Mouse (Mus musculus) CH12.LX (cell line): ENCODE data around the gene Ccno. TPM values are rescaled to one million over a fixed set of nuclear protein-coding genes. Genes with fewer than 3 reads are reported as not detected.

Source experiments
- DNase-seq: peaks from one replicate; pipeline ENCODE4 v3.0.0-alpha.2; 2013; ENCODE audit errors: extremely low read depth
- H3K27ac ChIP-seq: 2 replicates; pipeline ENCODE4 v1.5.1; 2012; ENCODE audit warnings: low read depth, mild to moderate bottlenecking, control low read depth, moderate library complexity; ENCODE audit not compliant: insufficient read depth
- H3K27me3 ChIP-seq: replicated peaks from 2 replicates; pipeline ENCODE3; 2012; ENCODE audit warnings: inconsistent platforms
- H3K36me3 ChIP-seq, 2 experiments: replicated peaks in 1 of 2; 2 replicates each; pipeline versions ENCODE3 to v1.6.1; 2012; ENCODE audit warnings: inconsistent platforms in 1 of 2, low read length in 1 of 2, mild to moderate bottlenecking in 1 of 2, mixed read lengths in 1 of 2, moderate library complexity in 1 of 2; ENCODE audit not compliant: control insufficient read depth in 1 of 2, insufficient read depth in 1 of 2
- H3K4me1 ChIP-seq, 2 experiments: 2 replicates each; pipeline ENCODE4 v1.6.1; 2012; ENCODE audit warnings: inconsistent platforms in 1 of 2, moderate library complexity in 1 of 2; ENCODE audit not compliant: insufficient read depth in 2 of 2, control insufficient read depth in 1 of 2
- H3K4me2 ChIP-seq: 2 replicates; pipeline ENCODE4 v1.6.1; 2012; ENCODE audit warnings: low read depth, mild to moderate bottlenecking, control low read depth; ENCODE audit not compliant: poor library complexity, insufficient read depth, severe bottlenecking
- H3K4me3 ChIP-seq, 3 experiments: fragments of 150-350 bp in 1 of 3; sonication (generic) in 1 of 3; replicated peaks in 1 of 3; 2 replicates each; pipeline versions ENCODE3 to v1.5.1; 2011 to 2012; ENCODE audit warnings: low read depth in 2 of 3, low read length in 2 of 3, mild to moderate bottlenecking in 2 of 3, moderate library complexity in 2 of 3, control low read depth in 1 of 3, improper control_type of control experiment in 1 of 3, inconsistent platforms in 1 of 3, mixed read lengths in 1 of 3; ENCODE audit not compliant: poor library complexity in 1 of 3
- H3K79me2 ChIP-seq: replicated peaks from 2 replicates; pipeline ENCODE4 v1.6.1; 2012; ENCODE audit warnings: mild to moderate bottlenecking, moderate library complexity; ENCODE audit not compliant: control insufficient read depth, poor library complexity, insufficient read depth, severe bottlenecking; ENCODE audit errors: extremely low read depth
- H3K9ac ChIP-seq: 2 replicates; pipeline ENCODE4 v1.6.1; 2012; ENCODE audit warnings: low read depth, mild to moderate bottlenecking, control low read depth, moderate library complexity; ENCODE audit not compliant: insufficient read depth
- H3K9me3 ChIP-seq: replicated peaks from 2 replicates; pipeline ENCODE3; 2012; ENCODE audit warnings: low read length, inconsistent platforms, mixed read lengths
- BHLHE40 ChIP-seq: IDR thresholded peaks from 2 replicates; pipeline ENCODE4 v1.6.1; 2011; ENCODE audit warnings: mild to moderate bottlenecking, low read depth, low read length, improper control_type of control experiment
- CHD1 ChIP-seq: IDR thresholded peaks from 2 replicates; pipeline ENCODE4 v1.6.1; 2012; ENCODE audit warnings: low read depth, low read length, improper control_type of control experiment, inconsistent platforms
- ELF1 ChIP-seq: IDR thresholded peaks from 2 replicates; pipeline ENCODE4 v1.6.1; 2014; ENCODE audit warnings: low read depth, mild to moderate bottlenecking, inconsistent platforms, low read length, improper control_type of control experiment
- GABPA ChIP-seq: IDR thresholded peaks from 2 replicates; pipeline ENCODE4 v1.6.1; 2012; ENCODE audit warnings: low read depth, low read length, improper control_type of control experiment, inconsistent platforms; ENCODE audit not compliant: insufficient replicate concordance
- JUN ChIP-seq: IDR thresholded peaks from 2 replicates; pipeline ENCODE4 v1.6.1; 2011; ENCODE audit warnings: low read depth, mild to moderate bottlenecking, low read length, improper control_type of control experiment, moderate library complexity; ENCODE audit not compliant: insufficient read depth
- JUND ChIP-seq: conservative IDR thresholded peaks from 2 replicates; pipeline ENCODE4 v1.6.1; 2011; ENCODE audit warnings: low read depth, low read length, improper control_type of control experiment
- KAT2A ChIP-seq: IDR thresholded peaks from 2 replicates; pipeline ENCODE4 v1.6.1; 2012; ENCODE audit warnings: low read length, improper control_type of control experiment, inconsistent platforms; ENCODE audit not compliant: insufficient replicate concordance
- MAX ChIP-seq: IDR thresholded peaks from 2 replicates; pipeline ENCODE4 v1.6.1; 2011; ENCODE audit warnings: low read length, improper control_type of control experiment
- MAZ ChIP-seq: IDR thresholded peaks from 2 replicates; pipeline ENCODE4 v1.6.1; 2012; ENCODE audit warnings: low read depth, mild to moderate bottlenecking, inconsistent platforms, low read length, improper control_type of control experiment, moderate library complexity
- MYC ChIP-seq: IDR thresholded peaks from 2 replicates; pipeline ENCODE4 v1.6.1; 2011; ENCODE audit warnings: low read depth, mild to moderate bottlenecking, improper control_type of control experiment, low read length
- NRF1 ChIP-seq: IDR thresholded peaks from 2 replicates; pipeline ENCODE4 v1.6.1; 2014; ENCODE audit warnings: low read depth, mild to moderate bottlenecking, inconsistent platforms, low read length, improper control_type of control experiment, moderate library complexity
- PAX5 ChIP-seq: IDR thresholded peaks from 2 replicates; pipeline ENCODE4 v1.6.1; 2012; ENCODE audit warnings: low read length, inconsistent platforms, mixed read lengths
- SIN3A ChIP-seq: IDR thresholded peaks from 2 replicates; pipeline ENCODE4 v1.6.1; 2012; ENCODE audit warnings: low read length, improper control_type of control experiment, inconsistent platforms
- UBTF ChIP-seq: IDR thresholded peaks from 2 replicates; pipeline ENCODE4 v1.6.1; 2012; ENCODE audit warnings: low read depth, mild to moderate bottlenecking, inconsistent platforms, low read length, improper control_type of control experiment, moderate library complexity
- USF1 ChIP-seq: IDR thresholded peaks from 2 replicates; pipeline ENCODE4 v1.6.1; 2014; ENCODE audit warnings: low read depth, mild to moderate bottlenecking, inconsistent platforms, low read length, improper control_type of control experiment
- USF2 ChIP-seq: conservative IDR thresholded peaks from 2 replicates; pipeline ENCODE4 v1.6.1; 2011; ENCODE audit warnings: low read depth, low read length, improper control_type of control experiment
- dilution Hi-C: fragments of 300-500 bp; cut with MboI; formaldehyde crosslinking; loops from 2 replicates; pipeline ENCODE4 v1.14.3; 2020; ENCODE audit warnings: low sequenced_read_pairs; ENCODE audit not compliant: extremely low pct_unique_long_range_greater_than_20kb, extremely low pct_ligation_motif_present
- in situ Hi-C: fragments of 300-500 bp; cut with MboI; formaldehyde crosslinking; loops from 3 replicates; pipeline ENCODE4 v1.14.3; 2019; ENCODE audit warnings: low sequenced_read_pairs, low pct_ligation_motif_present, low pct_unique_long_range_greater_than_20kb, mixed read lengths
- polyA plus RNA-seq: library from polyadenylated mRNA; unstranded; fragments of >175 nt; gene quantifications from 2 replicates; pipeline ENCODE4 v1.2.1, GENCODE M21; 2012; ENCODE audit warnings: low read depth; ENCODE audit not compliant: insufficient read length
- total RNA-seq, 2 experiments: library from RNA; depleted of rRNA; stranded (reverse); fragments of 300-350 nt in 1 of 2; fragments of >200 nt in 1 of 2; gene quantifications; 2 replicates each; pipeline ENCODE4 v1.2.3; 2012 to 2014

The Ccno gene
- total and polyA plus RNA-seq, 3 experiments: 0.16 to 0.54 (median 0.21) TPM

DNA sequence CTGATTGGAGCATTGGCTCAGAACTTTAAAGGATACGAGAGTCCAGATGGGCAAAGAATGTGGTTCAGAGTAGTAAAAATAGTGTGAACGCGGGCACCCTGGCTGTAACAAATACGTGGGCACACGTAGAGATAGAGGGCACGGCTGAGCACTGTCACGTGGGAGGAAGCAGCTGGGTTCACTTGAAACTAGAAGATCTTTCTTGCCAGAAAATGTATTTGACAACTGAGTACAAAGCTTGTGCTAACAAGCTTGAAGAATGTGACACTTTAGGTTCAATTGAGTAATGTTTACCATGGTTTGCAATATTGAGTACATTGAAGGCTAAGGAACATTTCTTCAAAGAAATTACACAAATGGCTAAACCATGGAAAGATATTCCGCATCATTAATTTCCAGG, 49.5 kb upstream of the Ccno start:
- H3K79me2 ChIP-seq: no peaks in the 10 kb centered on the region
- no peaks in the 10 kb centered on the region for H3K27me3 ChIP-seq
- H3K4me3 ChIP-seq: no peak overlapping the region
- no peak overlapping the region for H3K27ac ChIP-seq
- H3K9ac ChIP-seq: no peak overlapping the region
- H3K36me3 ChIP-seq: peaks cover 25 to 88% of the 10 kb centered on the region in 2 experiments
- no peak for DNase-seq
- no peak for TF ChIP-seq GABPA
- no peak for TF ChIP-seq USF2
- no peak for TF ChIP-seq PAX5
- TF ChIP-seq BHLHE40: no peak
- no peak for TF ChIP-seq MAZ
- no peak for TF ChIP-seq UBTF
- TF ChIP-seq KAT2A: no peak
- TF ChIP-seq USF1: no peak
- TF ChIP-seq CHD1: no peak
- TF ChIP-seq NRF1: no peak
- no peak for TF ChIP-seq MYC
- TF ChIP-seq JUN: no peak
- no peak for TF ChIP-seq MAX
- dilution Hi-C loops: no loop called here
- no peak overlapping the region for H3K4me2 ChIP-seq
- peaks cover 0 to 11% of the 10 kb centered on the region in 2 experiments; a peak in 2 of 4 replicates for H3K4me1 ChIP-seq
- H3K9me3 ChIP-seq: no peaks in the 10 kb centered on the region
- in situ Hi-C loops: no loop called here

DNA sequence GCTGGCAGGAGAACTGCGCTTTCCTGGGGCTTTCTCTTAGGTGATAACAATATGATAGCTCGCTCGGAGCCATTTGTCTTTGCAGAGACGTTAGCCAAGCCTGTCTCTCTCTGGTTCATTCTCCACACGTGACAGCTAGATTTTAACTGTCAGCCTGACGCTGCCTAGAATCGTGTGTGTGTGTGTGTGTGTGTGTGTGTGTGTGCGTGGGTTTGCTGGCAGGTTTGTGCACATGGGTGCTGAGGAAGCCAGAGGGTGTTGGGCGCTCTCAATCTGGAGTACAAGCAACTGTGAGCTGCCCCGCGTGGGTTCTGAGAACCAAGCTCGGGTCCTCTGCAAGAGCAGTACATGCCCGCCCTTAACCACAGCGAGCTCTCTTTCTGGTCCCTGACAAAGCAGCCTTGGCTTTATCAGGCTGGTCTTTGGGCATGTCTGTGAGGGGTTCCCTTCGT, 45.7 kb upstream of the Ccno start:
- dilution Hi-C loops: no loop called here
- Histone ChIP-seq H3K27ac (no peak overlapping the region), H3K4me3 (no peak overlapping the region), H3K9ac (no peak overlapping the region), H3K4me2 (no peak overlapping the region), H3K9me3 (no peaks in the 10 kb centered on the region), H3K36me3 (peaks cover 32 to 91% of the 10 kb centered on the region in 2 experiments), H3K27me3 (no peaks in the 10 kb centered on the region), H3K79me2 (no peaks in the 10 kb centered on the region), H3K4me1 (peaks cover 0 to 11% of the 10 kb centered on the region in 2 experiments; a peak in 2 of 4 replicates)
- in situ Hi-C loops: loop anchor here (5.0 kb wide), 1 partner anchor 35 kb away; no protein-coding TSS in a partner anchor
- TF ChIP-seq ELF1 (no peak), JUND (no peak), MYC (no peak), JUN (no peak), MAX (no peak), USF1 (no peak), SIN3A (no peak), UBTF (no peak), PAX5 (no peak), USF2 (no peak)
- DNase-seq: no peak
